Mouse (Mus musculus) small intestine, adult 2 months (tissue): ENCODE results near the gene Trp53.

Experiments used
- CTCF ChIP-seq: fragments of 200-500 bp; IDR thresholded peaks from 2 replicates; pipeline ENCODE4 v1.5.1; 2012; ENCODE audit warnings: low read depth, mild to moderate bottlenecking, control low read depth, inconsistent platforms, low read length, moderate library complexity, mixed read lengths; ENCODE audit not compliant: insufficient replicate concordance, insufficient read length; ENCODE audit errors: extremely low read depth
- POLR2A ChIP-seq: fragments of 200-500 bp; IDR thresholded peaks from 2 replicates; pipeline ENCODE4 v1.6.1; 2012; ENCODE audit warnings: low read depth, mild to moderate bottlenecking, control low read depth, inconsistent platforms, low read length, moderate library complexity

- TF ChIP-seq POLR2A = no peak
- TF ChIP-seq CTCF = no peak
Observed at GRCm38 (mm10) chr11:69585718-69586325, 5.7 kb downstream of the Trp53 start.
